Mouse (Mus musculus): ENCODE measurements around the gene Krtap31-2. TPM values are rescaled to one million over a fixed set of nuclear protein-coding genes. Genes with fewer than 3 reads are reported as not detected.

The Krtap31-2 gene
- polyA plus RNA-seq, 1 experiment from 2014 or later = not detected

GRCm38 (mm10) chr11:99983442-99983841, 47.4 kb downstream of the Krtap31-2 start:
- 82% methylated on average over 1 of the region's 1 CpGs for WGBS (ENCODE audit: insufficient replicate concordance)
- no peak overlapping the region for H3K27ac ChIP-seq (ENCODE audit: low read depth, low read length)
- ATAC-seq (replicated peaks; ENCODE audit: insufficient number of reproducible peaks, low FRiP score, low TSS enrichment) = no peak
- no peak overlapping the region for H3K9ac ChIP-seq (ENCODE audit: low read depth, low read length)
- no peak overlapping the region for H3K4me2 ChIP-seq
- no peaks in the 10 kb centered on the region for H3K36me3 ChIP-seq (ENCODE audit: control insufficient read depth, insufficient read depth, low read length)
- H3K4me3 ChIP-seq (ENCODE audit: low read depth, low read length) = no peak overlapping the region
- 0 out of 2 replicates have a peak, but pooled peaks cover 4% of the 10 kb centered on the region for H3K27me3 ChIP-seq (ENCODE audit: control insufficient read depth, insufficient read depth, low read length)
- H3K4me1 ChIP-seq (ENCODE audit: control insufficient read depth, insufficient read depth, low read length) = no peaks in the 10 kb centered on the region
- no peaks in the 10 kb centered on the region for H3K9me3 ChIP-seq (replicated peaks; ENCODE audit: control insufficient read depth, low read length)

GRCm38 (mm10) chr11:99985291-99986092, 49.4 kb downstream of the Krtap31-2 start:
- H3K9me3 ChIP-seq (replicated peaks; ENCODE audit: control insufficient read depth, low read length) = no peaks in the 10 kb centered on the region
- no peak overlapping the region for H3K4me2 ChIP-seq
- H3K4me1 ChIP-seq (ENCODE audit: control insufficient read depth, insufficient read depth, low read length) = no peaks in the 10 kb centered on the region
- H3K4me3 ChIP-seq (ENCODE audit: low read depth, low read length) = no peak overlapping the region
- H3K36me3 ChIP-seq (ENCODE audit: control insufficient read depth, insufficient read depth, low read length) = no peaks in the 10 kb centered on the region
- no peak overlapping the region for H3K9ac ChIP-seq (ENCODE audit: low read depth, low read length)
- WGBS (ENCODE audit: insufficient replicate concordance) = 76% methylated on average over 20 of the region's 20 CpGs
- H3K27me3 ChIP-seq (ENCODE audit: control insufficient read depth, insufficient read depth, low read length) = 0 out of 2 replicates have a peak, but pooled peaks cover 4% of the 10 kb centered on the region
- no peak overlapping the region for H3K27ac ChIP-seq (ENCODE audit: low read depth, low read length)
- ATAC-seq (replicated peaks; ENCODE audit: insufficient number of reproducible peaks, low FRiP score, low TSS enrichment) = no peak

- no peaks in the 10 kb centered on the region for H3K4me1 ChIP-seq (ENCODE audit: control insufficient read depth, insufficient read depth, low read length)
- H3K27me3 ChIP-seq (ENCODE audit: control insufficient read depth, insufficient read depth, low read length) = 0 out of 2 replicates have a peak, but pooled peaks cover 4% of the 10 kb centered on the region
- H3K9ac ChIP-seq (ENCODE audit: low read depth, low read length) = no peak within 1 kb of the TSS
- 76% methylated on average over 8 of the region's 8 CpGs for WGBS (ENCODE audit: insufficient replicate concordance)
- H3K4me3 ChIP-seq (ENCODE audit: low read depth, low read length) = no peak within 1 kb of the TSS
- H3K36me3 ChIP-seq (ENCODE audit: control insufficient read depth, insufficient read depth, low read length) = no peaks in the 10 kb centered on the region
- H3K4me2 ChIP-seq = no peak within 1 kb of the TSS
- ATAC-seq (replicated peaks; ENCODE audit: insufficient number of reproducible peaks, low FRiP score, low TSS enrichment) = no peak
- H3K27ac ChIP-seq (ENCODE audit: low read depth, low read length) = no peak within 1 kb of the TSS
- H3K9me3 ChIP-seq (replicated peaks; ENCODE audit: control insufficient read depth, low read length) = no peaks in the 10 kb centered on the region
These were observed 50.1 kb downstream of the Krtap31-2 start, which contains the start of gene Krtap16-1 for GRCm38 (mm10) chr11:99986180-99986647. Gene Krtap16-1, minus strand, starts transcription at chr11:99986597.

Other genes with a start within 250 kb of the Krtap31-2 start
- gene Gm14190, start 245.6 kb upstream of the Krtap31-2 start, polyA plus RNA-seq (2014; fragmentation: Nextera tagmentation; extraction: Ambion mirVana) = not detected in 2 replicates
- not detected in 2 replicates for gene Gm14180, start 202.0 kb upstream of the Krtap31-2 start, polyA plus RNA-seq (2014; fragmentation: Nextera tagmentation; extraction: Ambion mirVana)
- gene Gm11595, start 163.4 kb upstream of the Krtap31-2 start, polyA plus RNA-seq (2014; fragmentation: Nextera tagmentation; extraction: Ambion mirVana) = not detected in 2 replicates
- not detected in 2 replicates for gene Krtap4-8, start 155.6 kb upstream of the Krtap31-2 start, polyA plus RNA-seq (2014; fragmentation: Nextera tagmentation; extraction: Ambion mirVana)
- not detected in 2 replicates for gene Krtap4-9, start 151.1 kb upstream of the Krtap31-2 start, polyA plus RNA-seq (2014; fragmentation: Nextera tagmentation; extraction: Ambion mirVana)
- gene Gm11596, start 142.8 kb upstream of the Krtap31-2 start, polyA plus RNA-seq (2014; fragmentation: Nextera tagmentation; extraction: Ambion mirVana) = not detected in 2 replicates
- not detected in 2 replicates for gene Gm11569, start 137.4 kb upstream of the Krtap31-2 start, polyA plus RNA-seq (2014; fragmentation: Nextera tagmentation; extraction: Ambion mirVana)
- gene Gm11554, start 131.8 kb upstream of the Krtap31-2 start, polyA plus RNA-seq (2014; fragmentation: Nextera tagmentation; extraction: Ambion mirVana) = not detected in 2 replicates
- not detected in 2 replicates for gene Krtap4-13, start 126.4 kb upstream of the Krtap31-2 start, polyA plus RNA-seq (2014; fragmentation: Nextera tagmentation; extraction: Ambion mirVana)
- gene Gm11564, start 120.6 kb upstream of the Krtap31-2 start, polyA plus RNA-seq (2014; fragmentation: Nextera tagmentation; extraction: Ambion mirVana) = not detected in 2 replicates
- not detected in 2 replicates for gene 2300003K06Rik, start 98.2 kb upstream of the Krtap31-2 start, polyA plus RNA-seq (2014; fragmentation: Nextera tagmentation; extraction: Ambion mirVana)
- gene Krtap4-16, start 84.7 kb upstream of the Krtap31-2 start, polyA plus RNA-seq (2014; fragmentation: Nextera tagmentation; extraction: Ambion mirVana) = not detected in 2 replicates
- not detected in 2 replicates for gene Gm11568, start 78.4 kb upstream of the Krtap31-2 start, polyA plus RNA-seq (2014; fragmentation: Nextera tagmentation; extraction: Ambion mirVana)
- not detected in 2 replicates for gene Gm11559, start 71.8 kb upstream of the Krtap31-2 start, polyA plus RNA-seq (2014; fragmentation: Nextera tagmentation; extraction: Ambion mirVana)
- gene Krtap9-1, start 62.9 kb upstream of the Krtap31-2 start, polyA plus RNA-seq (2014; fragmentation: Nextera tagmentation; extraction: Ambion mirVana) = not detected in 2 replicates
- gene Gm11567, start 57.1 kb upstream of the Krtap31-2 start, polyA plus RNA-seq (2014; fragmentation: Nextera tagmentation; extraction: Ambion mirVana) = not detected in 2 replicates
- not detected in 2 replicates for gene Krtap31-1, start 28.4 kb upstream of the Krtap31-2 start, polyA plus RNA-seq (2014; fragmentation: Nextera tagmentation; extraction: Ambion mirVana)
- not detected in 2 replicates for gene Gm11565, start 21.5 kb upstream of the Krtap31-2 start, polyA plus RNA-seq (2014; fragmentation: Nextera tagmentation; extraction: Ambion mirVana)
- gene Krtap9-5, start 12.2 kb downstream of the Krtap31-2 start, polyA plus RNA-seq (2014; fragmentation: Nextera tagmentation; extraction: Ambion mirVana) = not detected in 2 replicates
- gene Krtap29-1, start 42.8 kb downstream of the Krtap31-2 start, polyA plus RNA-seq (2014; fragmentation: Nextera tagmentation; extraction: Ambion mirVana) = not detected in 2 replicates
- gene Krtap16-1, start 50.3 kb downstream of the Krtap31-2 start, polyA plus RNA-seq (2014; fragmentation: Nextera tagmentation; extraction: Ambion mirVana) = not detected in 2 replicates
- not detected in 2 replicates for gene Krtap17-1, start 57.7 kb downstream of the Krtap31-2 start, polyA plus RNA-seq (2014; fragmentation: Nextera tagmentation; extraction: Ambion mirVana)
- gene Krt33a, start 79.9 kb downstream of the Krtap31-2 start, polyA plus RNA-seq (2014; fragmentation: Nextera tagmentation; extraction: Ambion mirVana) = not detected in 2 replicates
- not detected in 2 replicates for gene Krt33b, start 93.6 kb downstream of the Krtap31-2 start, polyA plus RNA-seq (2014; fragmentation: Nextera tagmentation; extraction: Ambion mirVana)
- not detected in 2 replicates for gene Krt34, start 105.3 kb downstream of the Krtap31-2 start, polyA plus RNA-seq (2014; fragmentation: Nextera tagmentation; extraction: Ambion mirVana)
- not detected in 2 replicates for gene Krt31, start 114.3 kb downstream of the Krtap31-2 start, polyA plus RNA-seq (2014; fragmentation: Nextera tagmentation; extraction: Ambion mirVana)
- gene Krt32, start 151.9 kb downstream of the Krtap31-2 start, polyA plus RNA-seq (2014; fragmentation: Nextera tagmentation; extraction: Ambion mirVana) = not detected in 2 replicates
- not detected in 2 replicates for gene Krt35, start 159.9 kb downstream of the Krtap31-2 start, polyA plus RNA-seq (2014; fragmentation: Nextera tagmentation; extraction: Ambion mirVana)
- gene Krt36, start 169.3 kb downstream of the Krtap31-2 start, polyA plus RNA-seq (2014; fragmentation: Nextera tagmentation; extraction: Ambion mirVana) = not detected in 2 replicates
- gene Krt13, start 185.3 kb downstream of the Krtap31-2 start, polyA plus RNA-seq (2014; fragmentation: Nextera tagmentation; extraction: Ambion mirVana) = not detected in 2 replicates
- gene Krt15, start 199.6 kb downstream of the Krtap31-2 start, polyA plus RNA-seq (2014; fragmentation: Nextera tagmentation; extraction: Ambion mirVana) = 0.17 and 0.24 TPM in 2 replicates
- 48.4 and 69.2 TPM in 2 replicates for gene Krt19, start 212.4 kb downstream of the Krtap31-2 start, polyA plus RNA-seq (2014; fragmentation: Nextera tagmentation; extraction: Ambion mirVana)

All from heart, embryonic 11.5 days (tissue).